Mouse (Mus musculus) kidney, postnatal 4 days (tissue): Measurements from ENCODE around the gene Aox4.

ENCODE experiments used
- DNase-seq, 2 experiments: peaks; one replicate each; pipeline ENCODE4 v3.0.0; 2021; ENCODE audit warnings: mixed read lengths in 2 of 2

The Aox4 gene

GRCm38 (mm10) chr1:58248518-58248917 is 38.3 kb downstream of the Aox4 start:
- no peak for DNase-seq

- DNase-seq = no peak
These were observed 43.3 kb downstream of the Aox4 start for GRCm38 (mm10) chr1:58253466-58253865.

DNA sequence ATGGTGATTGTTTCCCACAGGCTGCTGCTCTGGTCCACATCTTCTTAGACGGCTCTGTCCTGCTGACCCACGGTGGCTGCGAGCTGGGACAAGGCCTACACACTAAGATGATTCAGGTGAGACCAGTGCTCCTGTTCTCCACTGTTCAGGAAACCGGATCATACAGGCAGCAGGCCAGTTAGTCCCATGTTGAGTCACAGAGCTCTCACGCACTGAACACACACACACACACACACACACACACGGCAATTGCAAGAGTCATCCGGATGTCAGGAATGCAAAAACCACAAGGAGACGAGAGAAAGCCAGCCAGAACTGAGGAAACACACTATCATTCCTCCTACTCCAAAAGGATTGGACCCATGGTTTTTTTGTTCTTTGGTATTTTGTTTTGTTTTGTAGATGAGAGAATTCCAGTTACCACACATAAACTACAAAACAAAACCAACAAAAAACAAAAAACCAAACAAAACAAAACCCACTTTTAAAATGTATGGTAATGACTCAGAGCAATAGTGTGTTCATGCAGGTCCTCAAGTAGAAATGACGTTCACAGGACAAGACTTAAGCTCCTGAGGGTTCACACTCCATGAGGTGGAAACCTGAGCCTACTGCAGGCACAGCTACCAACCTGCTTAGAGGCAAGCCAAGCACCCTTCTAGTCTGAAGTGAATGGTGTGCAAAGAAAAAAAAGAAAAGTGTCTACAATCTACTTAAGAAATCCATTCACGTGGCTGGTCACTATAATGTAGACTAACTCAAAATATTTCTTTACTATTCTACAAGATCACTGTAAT is 47.2 kb downstream of the Aox4 start:
- peak; percentile 37 to 44 for DNase-seq

DNA sequence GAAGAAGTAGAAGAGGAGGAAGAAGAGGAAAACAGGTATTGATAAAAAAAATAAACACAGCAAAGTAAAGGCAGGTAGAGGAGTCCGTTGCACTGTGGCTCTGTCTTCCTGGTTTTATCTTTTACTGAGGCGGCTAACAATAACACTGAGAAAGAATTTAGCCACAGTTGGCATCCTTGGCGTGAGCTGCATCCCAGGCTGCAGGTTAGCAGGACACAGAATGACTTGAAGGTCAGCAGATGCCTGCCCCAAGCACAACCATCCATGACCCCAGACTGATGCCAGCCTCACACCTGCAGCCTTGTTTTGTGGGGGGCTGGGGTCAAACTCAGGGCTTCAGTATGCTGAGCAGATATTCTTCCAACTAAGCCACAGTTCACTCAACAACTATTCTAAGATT is 50.1 kb downstream of the Aox4 start:
- DNase-seq = no peak

GRCm38 (mm10) chr1:58268231-58268630 is 58.0 kb downstream of the Aox4 start:
- DNase-seq = no peak

DNA sequence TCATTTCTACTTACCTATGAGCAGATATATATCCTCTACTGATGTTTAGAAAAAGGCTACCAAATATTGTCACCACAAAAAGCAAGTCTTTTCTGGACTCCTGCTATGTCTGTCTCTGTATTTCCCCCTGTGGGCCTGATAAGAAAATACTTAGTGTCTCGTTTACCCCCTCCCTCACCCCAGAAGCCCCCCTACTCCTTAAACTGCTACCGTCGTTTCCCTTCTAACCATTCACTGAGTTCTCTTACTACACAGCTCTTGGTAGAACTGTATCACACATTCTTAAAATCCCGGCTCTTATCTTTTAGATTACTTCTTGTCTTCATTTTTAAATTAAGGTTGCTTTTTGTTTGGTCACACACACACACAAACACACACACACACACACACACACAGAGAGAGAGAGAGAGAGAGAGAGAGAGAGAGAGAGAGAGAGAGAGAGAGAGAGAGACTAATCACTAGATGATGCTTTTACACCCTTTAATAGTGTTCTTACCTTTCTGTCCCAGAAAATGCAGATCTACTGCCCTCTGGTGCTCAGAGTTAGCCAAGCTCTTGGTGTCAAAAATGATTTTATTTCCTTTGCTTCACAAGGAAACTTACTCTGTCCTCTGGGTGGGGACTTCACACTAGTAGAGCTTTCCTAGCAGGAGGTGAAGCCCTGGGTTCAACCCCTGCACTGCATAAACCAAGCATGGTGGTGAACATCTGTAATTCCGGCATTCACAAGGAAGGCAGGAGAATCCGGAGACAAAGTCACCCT is 60.8 kb downstream of the Aox4 start:
- DNase-seq = peak; percentile 67 to 72

- DNase-seq = peak; percentile 9 to 25
These were observed 65.7 kb downstream of the Aox4 start for GRCm38 (mm10) chr1:58275879-58276278.

GRCm38 (mm10) chr1:58278026-58278425 is 67.8 kb downstream of the Aox4 start, which contains the start of gene Aox2:
Gene Aox2, plus strand, starts transcription at chr1:58278326.
- no peak for DNase-seq

- DNase-seq = no peak
These were observed 68.3 kb downstream of the Aox4 start for GRCm38 (mm10) chr1:58278513-58278912.

GRCm38 (mm10) chr1:58280381-58280780 is 70.2 kb downstream of the Aox4 start:
- DNase-seq = no peak

DNA sequence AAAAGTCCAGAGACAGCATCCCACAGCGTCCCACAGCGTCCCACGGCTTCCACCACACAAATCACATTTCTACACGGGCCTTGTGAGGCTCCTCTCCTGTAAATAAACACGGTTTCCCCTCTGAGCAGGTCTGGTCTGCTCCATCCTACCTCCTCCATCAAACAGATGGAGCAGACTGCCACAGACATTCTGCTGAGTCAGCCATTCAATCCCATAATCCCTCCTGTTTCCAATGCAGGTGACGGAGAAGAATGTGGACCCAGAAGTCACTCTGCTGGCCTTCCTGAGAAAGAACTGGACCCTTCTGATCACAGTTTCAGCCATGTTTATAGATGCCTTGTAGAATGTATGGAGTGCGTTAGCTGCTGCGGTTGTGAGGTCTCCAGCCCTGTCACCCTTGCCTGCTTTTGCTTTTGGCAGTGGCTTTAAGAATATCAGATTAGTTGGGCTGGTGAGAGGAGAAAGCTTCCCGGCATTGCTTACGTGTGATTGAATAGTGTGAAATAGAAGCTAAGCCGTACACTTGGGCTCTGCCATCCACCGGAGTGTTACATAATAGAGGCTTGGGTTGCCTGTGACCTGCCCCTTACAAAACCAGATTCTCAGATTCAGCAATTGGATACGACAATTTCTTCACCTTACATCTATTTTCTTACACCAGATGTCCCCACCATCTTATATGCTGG is 70.9 kb downstream of the Aox4 start:
- DNase-seq = no peak

- DNase-seq = no peak
These were observed 71.4 kb downstream of the Aox4 start for GRCm38 (mm10) chr1:58281625-58281988.

- peak in 1 of 2 experiments; percentile 12 for DNase-seq
These were observed 74.3 kb downstream of the Aox4 start for GRCm38 (mm10) chr1:58284505-58284904.

- DNase-seq = no peak
These were observed 77.9 kb downstream of the Aox4 start for GRCm38 (mm10) chr1:58288091-58288490.

DNA sequence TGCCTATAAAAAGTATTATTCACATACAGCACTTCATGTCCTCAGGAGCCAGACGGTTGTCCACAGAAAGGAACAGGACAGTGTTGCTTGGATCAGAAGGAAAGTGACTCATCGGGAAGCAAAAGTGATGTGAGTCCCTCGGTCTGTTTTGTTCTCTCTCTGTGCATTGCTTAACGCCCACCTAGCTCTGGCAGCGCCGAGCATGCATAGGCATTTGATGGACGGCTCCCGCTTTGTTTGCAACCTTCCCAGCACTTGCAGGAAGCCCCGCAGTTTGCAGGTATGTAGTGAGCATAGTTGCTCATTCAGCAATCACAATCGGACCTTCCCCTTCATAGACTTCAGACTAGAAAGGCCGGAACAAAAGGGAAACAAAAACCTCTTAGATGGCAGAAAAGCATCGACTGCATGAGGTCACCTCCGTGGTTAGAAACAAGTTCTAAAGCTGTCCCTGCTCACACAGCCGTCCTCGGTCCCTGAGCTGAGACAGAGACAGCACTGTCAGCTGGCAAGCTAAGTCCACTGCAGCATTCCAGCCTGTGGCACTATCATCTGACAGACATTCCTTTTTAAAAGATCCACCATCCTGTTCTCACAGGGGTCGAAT is 79.8 kb downstream of the Aox4 start:
- peak in 1 of 2 experiments; percentile 5 for DNase-seq

DNA sequence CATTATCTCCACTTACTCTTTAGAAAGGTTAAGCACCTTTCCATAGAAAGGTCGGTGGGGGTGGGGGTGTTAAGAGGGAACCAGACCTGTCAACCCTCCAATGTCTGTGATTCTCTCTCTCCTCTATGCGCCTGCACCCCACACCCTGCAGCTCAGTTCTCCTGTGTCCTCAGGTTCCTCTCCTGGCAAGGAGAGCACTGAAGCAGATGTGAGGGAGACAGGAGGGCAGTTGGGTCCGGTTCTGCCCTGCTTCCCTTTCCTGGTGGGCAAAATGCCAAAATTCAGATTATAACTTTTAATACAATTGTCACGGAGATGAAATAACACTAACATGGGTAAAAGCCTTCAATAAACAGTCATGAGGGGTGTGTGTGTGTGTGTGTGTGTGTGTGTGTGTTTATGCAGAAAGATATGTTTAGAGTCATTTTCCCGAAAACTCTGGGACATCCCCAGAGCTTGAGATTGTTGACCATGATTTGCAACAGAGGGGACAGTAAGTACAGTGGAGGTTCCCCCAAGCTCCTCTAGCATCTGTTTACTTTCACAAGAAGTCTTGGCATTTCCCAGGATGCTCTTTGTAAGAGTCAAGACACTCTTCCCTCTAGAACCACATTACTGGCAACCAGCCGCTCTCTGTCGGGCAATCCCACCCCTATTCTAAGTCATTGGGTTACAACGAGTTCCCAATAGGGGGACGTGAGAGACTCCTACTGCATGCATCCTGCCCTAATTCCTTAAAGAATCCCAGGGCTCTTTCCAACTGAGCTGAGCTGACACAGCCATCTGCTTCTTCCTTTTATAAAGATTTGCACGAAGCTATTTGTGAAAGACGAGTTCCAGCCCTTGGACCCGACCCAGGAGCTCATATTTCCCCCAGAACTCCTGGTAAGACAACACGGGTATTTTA is 81.5 kb downstream of the Aox4 start:
- peak; percentile 66 to 70 for DNase-seq

DNA sequence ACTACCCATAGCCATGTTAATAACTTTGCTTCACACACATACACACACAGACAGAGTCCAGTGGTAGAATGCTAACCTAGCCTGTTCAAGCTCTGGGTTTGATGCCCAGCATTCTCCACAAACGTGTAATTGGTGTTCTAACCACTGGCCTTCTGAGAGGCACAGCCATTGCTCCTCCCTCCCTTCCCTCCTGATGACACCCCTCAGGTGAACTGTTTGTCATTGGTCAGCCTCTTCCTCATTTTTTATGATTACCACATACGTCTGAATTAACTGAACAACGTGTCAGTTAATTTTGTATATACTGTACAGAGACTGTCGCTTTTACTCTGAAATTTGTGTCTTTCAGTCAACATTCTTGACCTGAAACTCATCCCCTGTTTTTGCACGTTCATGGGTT is 84.5 kb downstream of the Aox4 start:
- no peak for DNase-seq

DNA sequence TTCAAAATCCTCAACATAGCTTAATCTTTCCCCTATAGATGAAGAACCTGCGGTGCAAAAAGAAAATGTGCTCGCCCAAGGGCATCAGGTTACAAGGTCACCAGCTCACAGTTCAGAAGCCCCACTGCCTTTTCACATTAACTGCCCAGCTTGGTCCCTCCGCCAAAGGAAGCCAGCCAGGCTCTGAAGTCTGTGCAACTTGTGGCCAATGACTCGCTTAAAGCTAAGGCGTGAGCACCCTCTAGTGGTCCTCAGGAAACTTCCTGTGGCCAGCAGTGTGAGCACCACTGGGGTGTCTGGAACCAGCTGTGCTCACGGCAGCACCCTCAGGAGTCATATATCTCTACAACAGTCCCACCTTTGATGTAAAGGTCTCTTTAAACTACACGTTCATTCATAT is 86.1 kb downstream of the Aox4 start:
- peak; percentile 85 to 89 for DNase-seq

DNA sequence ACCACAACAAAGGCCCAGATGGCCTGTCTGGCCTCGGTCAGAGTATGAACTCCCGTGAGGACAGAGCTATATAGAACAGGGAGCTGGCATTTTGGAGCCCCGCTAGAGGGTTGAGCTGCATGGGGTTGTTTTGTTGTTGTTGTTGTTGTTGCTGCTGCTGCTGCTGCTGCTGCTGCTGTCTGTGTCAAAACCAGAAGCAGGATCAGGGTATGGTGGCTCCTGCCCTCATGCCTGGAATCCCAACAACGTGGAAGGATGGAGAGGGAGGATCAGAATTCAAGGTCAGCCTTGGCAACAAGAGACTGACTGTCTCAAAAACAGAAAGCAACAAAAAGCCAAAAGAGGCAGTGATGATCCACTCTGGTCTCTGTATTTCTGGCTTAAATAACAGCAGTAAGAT is 86.6 kb downstream of the Aox4 start:
- DNase-seq = no peak

GRCm38 (mm10) chr1:58298347-58298746 is 88.2 kb downstream of the Aox4 start:
- DNase-seq = no peak

GRCm38 (mm10) chr1:58301073-58301472 is 90.9 kb downstream of the Aox4 start:
- DNase-seq = no peak

- no peak for DNase-seq
These were observed 91.8 kb downstream of the Aox4 start for GRCm38 (mm10) chr1:58302015-58302414.
